Mouse (Mus musculus) hindbrain, embryonic 12.5 days (tissue): ENCODE measurements around the gene Camk2d. TPM values are rescaled to one million over a fixed set of nuclear protein-coding genes. Genes with fewer than 3 reads are reported as not detected.

Experiments
- ATAC-seq: fragments of 200-750 bp; cut with Nextera tagmentation; 2 replicates; pipeline ENCODE4 v1.8.0; 2017; ENCODE audit warnings: moderate TSS enrichment; ENCODE audit not compliant: low FRiP score
- H3K27ac ChIP-seq: fragments of 300-500 bp; sonication (generic); 2 replicates; pipeline ENCODE4 v1.5.1; 2016; ENCODE audit warnings: mild to moderate bottlenecking
- H3K27me3 ChIP-seq: fragments of 300-500 bp; sonication (generic); 2 replicates; pipeline ENCODE4 v1.6.1; 2016; ENCODE audit warnings: mild to moderate bottlenecking
- H3K36me3 ChIP-seq: fragments of 300-500 bp; sonication (generic); 2 replicates; pipeline ENCODE4 v1.6.1; 2016; ENCODE audit warnings: mild to moderate bottlenecking
- H3K4me1 ChIP-seq: fragments of 300-500 bp; sonication (generic); 2 replicates; pipeline ENCODE4 v1.6.1; 2016
- H3K4me2 ChIP-seq: fragments of 300-500 bp; sonication (generic); replicated peaks from 2 replicates; pipeline ENCODE4 v1.6.1; 2016; ENCODE audit warnings: mild to moderate bottlenecking
- H3K4me3 ChIP-seq: fragments of 300-500 bp; sonication (generic); 2 replicates; pipeline ENCODE4 v1.5.1; 2016; ENCODE audit warnings: mild to moderate bottlenecking
- H3K9ac ChIP-seq: fragments of 300-500 bp; sonication (generic); 2 replicates; pipeline ENCODE4 v1.6.1; 2016; ENCODE audit warnings: mild to moderate bottlenecking, moderate library complexity
- H3K9me3 ChIP-seq: fragments of 300-500 bp; sonication (generic); replicated peaks from 2 replicates; pipeline ENCODE4 v1.6.1; 2016; ENCODE audit warnings: mild to moderate bottlenecking
- WGBS: fragments of 180-500 bp; shearing (Covaris S2); methylation state at CpG from one replicate; pipeline ENCODE4 v1.1.7; 2016; 5-methylcytosine and 5-hydroxymethylcytosine counted together
- polyA plus RNA-seq: library from polyadenylated mRNA; unstranded; fragments of >200 nt; fragmentation: Nextera tagmentation; extraction: Ambion mirVana; gene quantifications from 2 replicates; pipeline ENCODE4 v1.2.1, GENCODE M21; 2016

Gene Camk2d
- polyA plus RNA-seq, 1 experiment from 2014 or later: 29.7 TPM

DNA sequence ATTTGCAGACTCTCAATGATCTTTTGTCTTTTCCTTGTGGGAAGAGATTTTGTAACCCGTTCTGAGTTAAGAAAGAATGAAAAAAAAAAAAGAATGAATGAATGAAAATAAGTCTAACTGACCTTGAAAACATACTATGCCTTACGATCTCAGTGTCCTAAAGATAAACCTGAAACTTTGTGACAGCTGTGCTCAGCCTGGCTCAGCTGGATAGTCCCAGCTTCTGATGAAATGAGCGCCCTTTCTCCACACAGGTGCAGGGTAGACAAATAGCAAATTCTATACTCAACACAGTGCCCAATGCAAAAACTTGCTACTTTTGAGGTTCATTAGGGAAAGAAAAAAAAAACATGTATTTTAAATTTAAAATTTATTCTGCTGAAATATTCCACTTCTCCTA, 213.8 kb downstream of the Camk2d start:
- H3K27me3 ChIP-seq: no peaks in the 10 kb centered on the region
- H3K9ac ChIP-seq: no peak overlapping the region
- H3K4me1 ChIP-seq: no peaks in the 10 kb centered on the region
- 70% methylated on average over 3 of the region's 3 CpGs for WGBS
- no peaks in the 10 kb centered on the region for H3K9me3 ChIP-seq
- H3K36me3 ChIP-seq: no peaks in the 10 kb centered on the region
- H3K27ac ChIP-seq: no peak overlapping the region
- ATAC-seq: no peak
- H3K4me3 ChIP-seq: no peak overlapping the region
- no peak overlapping the region for H3K4me2 ChIP-seq

DNA sequence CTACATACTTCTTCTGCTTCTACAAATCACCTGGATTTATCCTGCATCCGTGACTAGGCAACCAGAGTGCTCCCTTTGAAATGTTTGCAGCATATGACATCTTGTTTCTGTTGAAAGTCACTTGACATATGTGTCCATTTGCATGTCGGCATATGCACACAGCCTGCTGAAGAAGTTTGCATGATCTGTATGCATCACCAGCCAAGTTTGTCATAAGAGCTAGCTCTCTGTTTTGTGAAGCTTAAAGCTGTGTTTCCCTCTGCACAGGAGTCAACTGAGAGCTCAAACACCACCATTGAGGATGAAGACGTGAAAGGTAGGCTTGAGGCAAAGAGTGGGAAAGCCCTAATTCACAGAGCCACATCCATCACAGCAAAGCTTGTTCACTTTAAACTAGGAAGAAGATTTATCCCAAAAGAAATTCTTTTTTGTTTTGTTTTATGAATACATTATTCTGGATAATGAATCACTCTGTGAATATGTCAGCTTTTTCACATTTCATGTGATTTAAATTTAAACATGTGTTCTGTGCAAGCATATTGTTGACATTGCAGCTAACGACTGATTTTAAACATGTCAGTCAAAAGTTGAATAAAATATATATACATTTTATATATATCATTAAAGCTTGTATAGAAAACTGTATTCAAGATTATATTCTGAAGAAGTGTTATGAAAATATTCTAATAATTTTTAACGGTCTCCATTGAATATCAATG, 214.4 kb downstream of the Camk2d start:
- H3K36me3 ChIP-seq: no peaks in the 10 kb centered on the region
- no peak overlapping the region for H3K9ac ChIP-seq
- ATAC-seq: no peak
- no peak overlapping the region for H3K27ac ChIP-seq
- no peaks in the 10 kb centered on the region for H3K27me3 ChIP-seq
- H3K4me1 ChIP-seq: no peaks in the 10 kb centered on the region
- H3K9me3 ChIP-seq: no peaks in the 10 kb centered on the region
- no peak overlapping the region for H3K4me3 ChIP-seq
- 89% methylated on average over 5 of the region's 5 CpGs for WGBS
- no peak overlapping the region for H3K4me2 ChIP-seq

DNA sequence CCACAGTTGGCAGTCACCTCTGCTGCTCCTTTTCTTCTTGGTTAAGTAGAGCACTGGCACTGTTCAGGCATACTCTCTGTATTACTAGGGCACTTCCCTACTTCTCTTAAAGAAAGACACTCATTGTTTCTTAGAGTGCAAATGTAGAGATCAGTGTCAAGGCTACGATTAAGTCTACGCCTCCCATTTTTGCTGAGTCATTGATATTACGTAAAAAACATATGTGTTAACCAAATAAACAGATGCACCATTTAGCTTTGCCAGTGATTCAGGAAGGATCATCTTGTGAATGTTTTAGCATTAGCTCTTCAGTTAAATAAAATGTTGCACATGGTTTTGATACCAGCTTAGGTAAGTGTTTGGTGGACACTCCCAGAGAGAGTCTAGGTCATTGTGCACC, 215.5 kb downstream of the Camk2d start:
- no peaks in the 10 kb centered on the region for H3K36me3 ChIP-seq
- WGBS: 91% methylated on average over 3 of the region's 3 CpGs
- no peak overlapping the region for H3K4me2 ChIP-seq
- H3K4me3 ChIP-seq: no peak overlapping the region
- H3K27ac ChIP-seq: no peak overlapping the region
- no peak overlapping the region for H3K9ac ChIP-seq
- no peaks in the 10 kb centered on the region for H3K27me3 ChIP-seq
- ATAC-seq: no peak
- H3K4me1 ChIP-seq: no peaks in the 10 kb centered on the region
- H3K9me3 ChIP-seq: no peaks in the 10 kb centered on the region

- H3K27ac ChIP-seq: no peak overlapping the region
- H3K4me3 ChIP-seq: no peak overlapping the region
- H3K36me3 ChIP-seq: no peaks in the 10 kb centered on the region
- ATAC-seq: no peak
- H3K4me2 ChIP-seq: no peak overlapping the region
- WGBS: 95% methylated on average over 3 of the region's 3 CpGs
- H3K9me3 ChIP-seq: no peaks in the 10 kb centered on the region
- no peaks in the 10 kb centered on the region for H3K4me1 ChIP-seq
- no peaks in the 10 kb centered on the region for H3K27me3 ChIP-seq
- no peak overlapping the region for H3K9ac ChIP-seq
Measured at GRCm38 (mm10) chr3:126822374-126822773, 226.3 kb downstream of the Camk2d start.

DNA sequence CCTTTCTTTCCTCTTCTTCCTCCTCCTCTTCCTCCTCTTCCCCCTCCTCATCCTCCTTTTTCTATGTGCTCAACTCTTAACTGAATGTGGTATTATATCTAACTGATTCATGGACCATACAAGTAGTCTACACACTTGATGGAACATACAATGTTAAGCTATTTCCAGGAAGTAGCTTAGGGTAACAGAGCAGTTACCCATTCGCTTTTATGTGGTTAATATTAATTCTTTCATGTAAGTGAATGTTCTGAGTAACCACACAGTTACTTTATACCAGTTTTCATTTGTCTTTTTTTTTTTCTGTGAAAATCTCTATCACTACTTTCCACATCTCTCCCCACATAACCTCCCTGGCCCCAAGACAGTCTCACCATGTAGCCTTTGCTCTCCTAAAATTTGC, 228.8 kb downstream of the Camk2d start:
- no peak overlapping the region for H3K4me2 ChIP-seq
- no peaks in the 10 kb centered on the region for H3K27me3 ChIP-seq
- H3K27ac ChIP-seq: no peak overlapping the region
- no peaks in the 10 kb centered on the region for H3K36me3 ChIP-seq
- no peaks in the 10 kb centered on the region for H3K9me3 ChIP-seq
- no peak overlapping the region for H3K9ac ChIP-seq
- no peaks in the 10 kb centered on the region for H3K4me1 ChIP-seq
- H3K4me3 ChIP-seq: no peak overlapping the region
- 80% methylated on average over 1 of the region's 1 CpGs for WGBS
- ATAC-seq: no peak

DNA sequence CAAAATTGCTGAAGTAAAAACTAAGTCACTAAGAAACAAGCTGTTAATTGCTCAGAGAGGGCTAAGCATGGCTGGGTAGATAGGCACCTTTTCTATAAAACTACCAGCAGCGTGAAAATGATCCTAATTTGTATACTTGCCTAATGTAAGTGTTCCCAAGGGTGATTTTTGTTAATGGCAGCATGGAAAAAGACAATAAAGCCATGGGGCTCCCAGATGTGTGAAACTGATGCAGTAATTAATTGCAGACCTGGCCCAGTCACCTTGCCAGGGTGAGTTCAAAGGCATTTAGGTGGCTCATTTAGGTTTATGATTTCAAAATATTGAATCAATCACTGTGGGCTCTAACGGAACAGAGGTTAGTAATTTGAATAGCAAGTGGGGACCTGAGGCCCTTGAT, 230.1 kb downstream of the Camk2d start:
- H3K4me3 ChIP-seq: no peak overlapping the region
- no peaks in the 10 kb centered on the region for H3K9me3 ChIP-seq
- H3K4me1 ChIP-seq: no peaks in the 10 kb centered on the region
- no peak overlapping the region for H3K9ac ChIP-seq
- no peak overlapping the region for H3K4me2 ChIP-seq
- WGBS: 62% methylated on average over 2 of the region's 2 CpGs
- no peak overlapping the region for H3K27ac ChIP-seq
- no peak for ATAC-seq
- H3K27me3 ChIP-seq: no peaks in the 10 kb centered on the region
- no peaks in the 10 kb centered on the region for H3K36me3 ChIP-seq

- 92% methylated on average over 3 of the region's 3 CpGs for WGBS
- Histone ChIP-seq H3K27ac (no peak overlapping the region), H3K4me3 (no peak overlapping the region), H3K9ac (no peak overlapping the region), H3K36me3 (no peaks in the 10 kb centered on the region), H3K4me2 (no peak overlapping the region), H3K27me3 (no peaks in the 10 kb centered on the region), H3K4me1 (no peaks in the 10 kb centered on the region), H3K9me3 (no peaks in the 10 kb centered on the region)
- ATAC-seq: no peak
Measured at GRCm38 (mm10) chr3:126827900-126828299, 231.8 kb downstream of the Camk2d start.

DNA sequence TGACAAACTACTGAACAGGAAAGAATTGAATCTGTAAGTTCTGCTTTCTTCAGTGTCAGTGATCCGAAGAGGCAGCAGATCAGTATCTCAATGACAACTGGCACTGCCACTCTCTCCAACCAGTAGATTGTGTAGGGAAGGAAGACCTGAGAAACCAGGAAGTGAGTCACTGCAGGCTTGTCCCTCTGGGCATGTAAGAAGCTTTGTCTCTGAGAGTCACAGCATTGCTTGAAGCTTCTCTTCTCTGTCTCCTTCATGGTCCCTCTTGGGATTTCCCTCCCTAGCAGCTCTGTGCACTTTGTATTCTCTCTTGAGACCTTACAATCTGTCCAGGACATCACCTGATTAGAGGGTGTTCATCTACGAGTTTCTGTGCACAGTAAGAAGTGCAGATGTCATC, 233.7 kb downstream of the Camk2d start:
- Histone ChIP-seq H3K36me3 (no peaks in the 10 kb centered on the region), H3K27ac (no peak overlapping the region), H3K4me2 (no peak overlapping the region), H3K27me3 (no peaks in the 10 kb centered on the region), H3K4me1 (no peaks in the 10 kb centered on the region), H3K9ac (no peak overlapping the region), H3K9me3 (no peaks in the 10 kb centered on the region), H3K4me3 (no peak overlapping the region)
- 86% methylated on average over 2 of the region's 2 CpGs for WGBS
- ATAC-seq: no peak

GRCm38 (mm10) chr3:126831418-126832138, 235.5 kb downstream of the Camk2d start:
- Histone ChIP-seq H3K4me1 (no peaks in the 10 kb centered on the region), H3K36me3 (no peaks in the 10 kb centered on the region), H3K9me3 (no peaks in the 10 kb centered on the region), H3K4me2 (no peak overlapping the region), H3K27ac (no peak overlapping the region), H3K4me3 (no peak overlapping the region), H3K27me3 (no peaks in the 10 kb centered on the region), H3K9ac (no peak overlapping the region)
- WGBS: 78% methylated on average over 6 of the region's 6 CpGs
- ATAC-seq: no peak

DNA sequence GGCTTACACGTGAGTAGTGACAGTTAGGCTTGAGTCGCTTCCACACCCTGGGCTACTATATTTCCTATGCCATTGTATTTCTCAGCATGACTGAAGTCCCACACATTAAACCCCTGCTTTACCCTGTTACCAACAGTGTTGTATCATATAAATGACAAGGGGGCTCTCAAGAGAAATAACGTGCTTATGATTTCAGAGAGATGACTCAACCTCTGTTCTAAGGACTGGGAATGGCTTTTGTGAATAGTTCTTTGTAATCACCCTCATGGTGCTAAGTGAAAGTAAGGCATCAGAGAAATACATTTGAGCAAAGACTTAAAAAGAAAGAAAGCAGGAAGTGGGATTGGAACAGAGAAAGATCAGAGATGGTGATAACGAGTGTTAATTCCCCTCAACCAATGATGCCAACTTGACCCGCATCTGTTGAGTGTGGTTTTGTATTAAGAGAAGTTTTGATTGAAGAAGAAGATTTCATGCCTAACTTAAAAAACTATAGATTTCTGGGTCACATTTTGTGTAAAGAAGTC, 238.6 kb downstream of the Camk2d start:
- ATAC-seq: no peak

DNA sequence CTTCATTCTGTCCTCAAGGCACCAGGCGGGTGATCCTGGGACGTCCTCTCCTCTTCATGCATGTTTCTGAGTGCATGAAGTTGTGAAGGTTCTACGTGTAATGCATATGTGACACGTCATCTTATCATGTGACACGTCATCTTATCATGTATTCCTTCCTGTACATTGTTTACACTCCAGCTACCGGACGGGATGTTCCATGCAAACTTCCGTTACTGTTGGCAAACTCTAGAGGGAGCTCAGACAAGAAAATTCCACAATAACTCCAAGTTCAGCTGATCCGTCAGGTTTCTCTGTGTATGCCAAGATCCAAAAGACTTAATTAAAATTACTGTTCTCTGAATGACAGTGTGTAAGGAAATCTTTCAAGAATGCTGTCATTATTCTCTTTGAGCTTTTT, 246.7 kb downstream of the Camk2d start:
- H3K4me1 ChIP-seq: no peaks in the 10 kb centered on the region
- no peaks in the 10 kb centered on the region for H3K27me3 ChIP-seq
- H3K36me3 ChIP-seq: no peaks in the 10 kb centered on the region
- H3K27ac ChIP-seq: no peak overlapping the region
- H3K9ac ChIP-seq: no peak overlapping the region
- no peak for ATAC-seq
- H3K4me2 ChIP-seq: no peak overlapping the region
- whole genome bisulfite sequencing: 82% methylated on average over 9 of the region's 9 CpGs
- H3K4me3 ChIP-seq: no peak overlapping the region
- no peaks in the 10 kb centered on the region for H3K9me3 ChIP-seq

More for the DNA sequence above, 238.6 kb downstream of the Camk2d start:
- no peaks in the 10 kb centered on the region for H3K36me3 ChIP-seq
- H3K27me3 ChIP-seq: no peaks in the 10 kb centered on the region
- WGBS: 85% methylated on average over 5 of the region's 5 CpGs
- H3K27ac ChIP-seq: no peak overlapping the region
- H3K9ac ChIP-seq: no peak overlapping the region
- H3K4me1 ChIP-seq: no peaks in the 10 kb centered on the region
- H3K4me3 ChIP-seq: no peak overlapping the region
- H3K4me2 ChIP-seq: no peak overlapping the region
- no peaks in the 10 kb centered on the region for H3K9me3 ChIP-seq

- WGBS: 94% methylated on average over 7 of the region's 7 CpGs
- no peaks in the 10 kb centered on the region for H3K9me3 ChIP-seq
- ATAC-seq: no peak
- no peaks in the 10 kb centered on the region for H3K36me3 ChIP-seq
- no peak overlapping the region for H3K4me3 ChIP-seq
- H3K9ac ChIP-seq: no peak overlapping the region
- no peak overlapping the region for H3K4me2 ChIP-seq
- no peaks in the 10 kb centered on the region for H3K27me3 ChIP-seq
- no peaks in the 10 kb centered on the region for H3K4me1 ChIP-seq
- no peak overlapping the region for H3K27ac ChIP-seq
Measured at GRCm38 (mm10) chr3:126844809-126845208, 248.7 kb downstream of the Camk2d start.

DNA sequence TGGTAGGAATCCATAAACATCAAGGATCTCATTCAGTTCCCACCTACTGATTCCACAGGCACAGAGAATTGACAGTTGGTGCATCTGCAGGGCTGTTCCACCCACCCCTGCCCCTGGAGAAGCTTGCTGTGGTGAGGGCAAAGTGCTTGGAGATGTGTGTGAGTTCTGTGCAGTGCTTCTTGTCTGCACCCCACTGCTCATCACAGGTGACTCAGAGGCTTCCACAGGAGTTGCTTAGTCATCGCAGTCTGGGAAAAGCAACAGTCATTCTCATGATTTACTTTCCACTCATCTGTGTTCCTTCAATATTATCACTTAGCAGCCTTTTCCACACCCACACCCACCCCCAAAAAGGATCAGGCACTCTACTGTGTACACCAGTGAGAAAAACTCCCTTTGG, 252.0 kb downstream of the Camk2d start:
- H3K9ac ChIP-seq: no peak overlapping the region
- H3K4me2 ChIP-seq: no peak overlapping the region
- ATAC-seq: no peak
- H3K9me3 ChIP-seq: no peaks in the 10 kb centered on the region
- H3K36me3 ChIP-seq: no peaks in the 10 kb centered on the region
- H3K4me3 ChIP-seq: no peak overlapping the region
- 100% methylated on average over 1 of the region's 1 CpGs for WGBS
- H3K27me3 ChIP-seq: no peaks in the 10 kb centered on the region
- H3K27ac ChIP-seq: no peak overlapping the region
- H3K4me1 ChIP-seq: no peaks in the 10 kb centered on the region
